Mouse (Mus musculus): ENCODE results near the gene Lrrc28. TPM values are rescaled to one million over a fixed set of nuclear protein-coding genes. Genes with fewer than 3 reads are reported as not detected.
A peak's percentile ranks its signal among the peaks of the same experiment; 100 is the strongest.

The Lrrc28 gene
- total RNA-seq, 2 experiments from 2014 or later: 15.8 to 17.7 TPM

DNA sequence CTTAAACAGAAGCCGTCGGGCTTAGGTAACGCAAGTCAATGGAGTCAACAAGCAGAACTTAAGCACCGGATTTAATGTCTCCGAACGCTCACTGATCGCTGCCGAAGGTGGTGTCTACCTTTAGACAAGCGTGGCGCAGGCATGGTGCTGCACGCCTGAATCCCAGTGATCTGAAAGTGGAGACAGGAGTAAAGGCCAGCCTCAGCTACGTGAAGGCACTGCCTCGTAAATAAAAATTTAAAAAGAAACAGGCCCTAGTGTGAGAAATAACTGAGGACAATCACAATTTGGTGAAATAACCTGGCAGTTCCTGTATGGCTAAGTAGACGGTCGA is 580 bp upstream of the Lrrc28 start:
- no peak for DNase-seq

DNA sequence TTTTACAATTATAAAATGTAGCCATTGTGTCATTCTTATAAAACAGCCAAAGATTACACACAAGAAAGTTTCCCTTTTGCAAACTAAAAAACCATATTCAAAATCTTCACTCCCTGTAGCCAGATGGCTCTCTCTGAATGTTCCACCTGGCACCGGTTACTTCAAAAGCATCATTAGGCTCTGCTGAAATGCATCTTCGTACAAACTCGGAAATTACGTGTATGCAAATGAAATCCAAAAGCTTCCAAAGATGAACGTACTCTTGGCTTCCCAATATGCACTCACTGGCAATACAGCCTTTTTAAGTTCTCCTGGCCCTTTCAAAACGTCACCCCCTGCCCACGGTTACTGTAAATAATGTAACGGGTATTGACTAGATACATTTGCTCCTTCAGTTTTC is 777 bp downstream of the Lrrc28 start:
- DNase-seq: no peak

DNA sequence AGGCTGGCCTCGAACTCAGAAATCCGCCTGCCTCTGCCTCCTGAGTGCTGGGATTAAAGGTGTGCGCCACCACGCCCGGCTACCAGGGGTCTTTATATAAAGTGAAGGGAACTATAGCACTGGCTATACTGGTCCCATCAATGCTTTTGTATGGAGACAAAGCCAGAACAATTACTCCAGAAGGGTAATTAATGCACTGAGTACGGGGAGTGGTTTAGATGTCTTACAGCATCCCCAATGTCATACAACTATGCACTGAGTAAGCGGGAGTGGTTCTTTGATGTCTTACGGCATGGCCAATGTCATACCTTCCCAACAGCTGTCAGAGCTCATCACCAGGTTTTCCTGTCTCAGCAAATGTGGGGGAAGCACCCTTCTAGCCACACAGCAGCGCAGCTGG is 2.1 kb downstream of the Lrrc28 start:
- no peak for DNase-seq

DNA sequence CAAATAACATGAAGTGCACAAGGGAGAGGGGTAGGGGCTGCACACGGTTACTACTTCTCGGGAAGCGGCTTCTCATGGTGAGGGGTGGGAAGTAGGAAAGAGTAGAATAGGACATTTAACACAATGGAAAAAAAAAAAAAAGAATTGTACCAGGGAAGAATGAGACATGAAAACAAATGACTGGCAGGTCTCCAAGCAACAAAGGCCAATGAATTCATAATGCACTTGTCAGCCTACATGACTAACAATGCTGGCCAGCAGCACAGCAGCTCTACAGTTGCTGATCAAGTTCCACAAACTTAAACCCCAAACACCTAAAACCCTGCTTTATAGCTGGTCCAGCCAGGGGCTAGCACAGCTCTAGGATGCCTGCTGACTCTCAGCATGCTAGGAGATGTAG is 6.1 kb downstream of the Lrrc28 start:
- no peak for DNase-seq

DNA sequence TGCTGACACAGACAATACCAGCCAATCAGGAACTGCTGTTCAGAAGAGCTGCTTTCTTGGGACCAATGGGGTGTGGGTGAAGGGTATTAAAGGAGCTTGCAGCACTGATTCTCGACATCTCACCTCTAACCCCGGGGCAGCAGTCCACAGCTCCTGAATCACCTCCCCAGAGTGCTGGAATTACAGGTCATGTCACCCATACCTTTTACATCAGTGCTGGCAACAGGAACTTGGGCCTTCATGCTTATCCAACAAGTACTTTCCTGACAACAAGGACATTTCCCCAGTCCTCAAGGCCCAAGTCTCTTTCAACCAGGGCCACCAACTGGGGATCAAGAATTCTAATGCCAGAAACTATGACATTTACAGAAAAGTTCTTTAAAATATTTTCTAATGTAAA is 8.9 kb downstream of the Lrrc28 start:
- no peak for DNase-seq

DNA sequence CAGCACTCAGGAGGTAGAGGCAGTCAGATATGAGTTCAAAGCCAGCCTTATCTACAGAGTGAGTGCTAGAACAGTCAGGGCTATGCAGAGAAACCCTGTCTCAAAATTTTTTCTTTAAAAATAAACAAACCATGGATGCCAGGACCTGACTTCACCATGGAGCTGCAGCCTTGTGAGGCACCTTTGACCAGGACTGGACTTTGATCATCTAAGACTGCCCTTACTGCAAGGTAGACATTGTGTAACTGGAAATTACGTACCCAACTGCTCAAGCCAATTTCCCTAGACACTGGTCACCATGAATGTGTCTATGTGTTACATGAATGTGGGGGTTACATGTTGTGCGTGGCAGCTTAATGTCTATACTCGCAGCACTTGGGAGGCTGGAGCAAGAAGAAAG is 10.9 kb downstream of the Lrrc28 start:
- no peak for DNase-seq

DNA sequence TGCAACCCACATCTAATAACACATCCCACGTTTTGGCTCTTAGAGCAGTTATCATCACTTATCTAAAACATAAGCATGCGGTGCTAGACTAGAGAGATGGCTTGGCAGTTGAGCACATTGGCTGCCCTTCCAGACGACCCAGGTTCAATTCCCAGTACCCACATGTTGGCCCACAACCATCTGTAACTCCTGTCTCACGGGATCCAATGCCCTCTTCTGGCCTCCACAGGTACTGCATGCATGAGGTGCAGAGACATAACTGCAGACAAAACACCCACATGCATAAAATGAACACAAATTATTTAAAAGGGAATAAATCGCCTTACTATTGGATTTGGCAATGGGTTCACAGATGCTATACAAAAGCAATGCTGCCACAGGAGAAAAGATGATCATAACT is 12.7 kb downstream of the Lrrc28 start:
- no peak for DNase-seq

DNA sequence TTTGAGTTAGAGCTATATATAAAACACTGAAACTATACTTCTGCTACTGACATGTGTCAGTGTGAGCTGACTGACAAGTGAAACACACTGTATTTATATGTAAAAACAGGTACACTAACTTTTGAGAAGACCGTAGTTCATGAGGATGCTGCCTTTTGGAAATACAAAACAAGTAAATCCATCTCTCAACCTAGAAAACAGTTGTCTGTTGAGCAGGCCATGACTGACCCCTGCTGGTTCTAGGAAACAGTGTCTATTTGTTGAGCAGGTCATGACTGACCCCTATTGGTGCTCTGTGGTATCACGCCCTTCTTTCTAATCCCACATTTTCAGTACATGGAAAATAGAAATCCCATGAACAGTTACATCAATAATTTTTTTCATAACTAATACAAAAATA is 14.3 kb downstream of the Lrrc28 start:
- peak; percentile 69 for DNase-seq

DNA sequence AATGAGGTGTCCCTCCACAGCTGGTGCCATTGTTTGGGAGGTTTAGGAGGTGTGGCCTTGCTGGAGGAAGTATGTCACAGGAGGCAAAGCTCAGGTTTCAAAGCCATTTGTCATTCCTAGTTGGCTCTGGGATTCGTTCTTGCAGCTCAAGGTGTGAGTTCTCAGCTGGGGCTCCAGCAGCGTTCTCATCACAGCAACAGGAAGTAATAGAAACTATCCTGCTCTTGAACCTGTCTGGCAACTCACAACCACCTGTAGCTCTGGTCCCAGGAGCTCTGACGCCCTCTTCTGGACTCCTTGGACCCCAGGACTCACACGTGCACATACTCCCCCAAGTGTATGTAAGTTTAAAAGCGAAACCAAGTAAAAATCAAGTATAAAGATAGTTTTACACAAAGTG is 15.4 kb downstream of the Lrrc28 start:
- DNase-seq: no peak

DNA sequence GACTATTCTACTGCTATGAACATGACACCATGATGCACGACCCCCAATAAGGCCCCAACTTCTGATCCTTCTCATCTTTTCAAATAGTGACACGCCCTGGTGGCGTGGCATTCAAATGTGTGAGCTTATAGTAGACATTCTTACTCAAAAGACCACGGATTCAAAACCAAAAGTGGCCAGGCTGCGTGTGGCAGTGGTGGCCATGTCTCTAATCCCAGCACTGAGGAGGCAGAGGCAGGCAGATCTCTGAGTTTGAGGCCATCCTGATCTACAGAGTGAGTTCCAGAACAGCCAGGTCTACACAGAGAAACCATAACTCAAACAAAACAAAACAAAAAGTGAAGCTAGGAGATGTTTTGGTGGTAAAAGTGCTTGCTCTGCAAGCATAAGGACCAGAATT is 18.4 kb downstream of the Lrrc28 start:
- DNase-seq: no peak

DNA sequence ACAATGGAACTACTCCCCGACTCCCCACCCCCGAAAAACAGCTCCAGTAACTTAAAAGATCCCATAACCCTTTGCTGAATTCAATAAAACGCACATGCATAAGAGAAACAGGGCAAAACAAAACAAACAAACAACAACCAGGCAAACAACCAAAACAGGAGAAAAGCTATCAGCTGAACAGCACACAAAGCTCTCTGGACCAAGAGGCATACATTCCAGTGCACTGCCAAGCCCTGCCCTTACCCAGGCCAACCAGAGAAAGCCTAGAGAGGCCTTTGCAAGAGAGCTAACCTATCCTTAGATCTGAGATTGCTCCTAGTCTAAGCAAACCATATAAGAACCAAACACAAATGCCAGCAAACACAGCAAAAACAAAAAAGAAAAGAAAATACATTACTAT is 22.9 kb downstream of the Lrrc28 start:
- no peak for DNase-seq

DNA sequence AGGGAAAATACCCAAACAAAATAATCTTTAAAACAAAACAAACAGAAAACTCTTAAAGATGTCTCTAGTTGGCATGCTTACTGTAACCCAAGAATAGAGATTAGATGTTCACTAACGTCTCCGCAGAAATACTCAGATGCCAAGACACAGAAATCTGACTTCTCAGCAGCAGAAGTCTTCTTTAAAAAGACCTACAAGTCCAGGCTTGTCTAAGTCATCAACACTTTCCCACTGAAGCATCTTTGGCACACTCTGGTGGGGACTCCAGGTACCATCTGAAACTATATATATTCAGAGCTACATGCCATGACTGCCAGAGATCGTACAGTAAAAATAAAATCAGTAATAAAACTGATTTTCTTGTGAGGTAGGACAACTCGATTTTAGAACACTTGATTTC is 25.2 kb downstream of the Lrrc28 start:
- DNase-seq: no peak

DNA sequence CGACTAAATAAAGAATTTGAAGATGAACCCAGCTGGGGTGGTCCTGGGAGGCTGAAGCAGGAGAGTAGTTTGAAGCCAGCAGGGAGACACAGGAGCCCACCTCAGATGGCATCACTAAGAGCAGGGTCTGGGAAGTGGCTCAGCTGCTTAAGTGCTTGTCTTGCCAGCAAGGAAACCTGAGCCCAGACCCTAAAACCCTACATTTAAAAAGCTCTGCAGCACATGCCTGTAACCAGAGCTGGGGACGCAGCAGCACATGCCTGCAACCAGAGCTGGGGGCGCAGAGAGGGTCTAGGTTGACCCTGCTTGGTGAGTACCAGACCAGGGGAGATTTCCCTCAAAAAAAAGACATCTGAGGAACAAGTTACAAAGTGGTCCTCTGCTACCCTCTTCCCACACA is 26.8 kb downstream of the Lrrc28 start:
- DNase-seq: no peak

DNA sequence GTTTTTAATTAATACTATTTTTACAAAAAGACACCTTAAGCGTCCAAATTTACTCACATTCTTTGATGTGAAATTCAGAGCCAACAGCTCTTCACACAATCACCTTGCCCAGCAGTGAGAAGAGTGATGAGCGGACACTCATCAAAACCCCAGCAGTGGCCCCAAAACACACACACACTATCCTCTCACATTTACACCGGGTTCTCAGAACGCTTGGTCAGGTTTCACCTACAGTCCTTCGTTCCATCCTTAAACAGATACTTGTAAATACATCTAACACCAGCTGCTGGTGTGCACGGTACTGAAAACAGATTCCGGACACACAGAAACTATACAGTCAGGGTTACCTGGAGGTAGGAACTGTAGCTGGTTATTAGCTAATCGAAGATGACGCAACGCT is 27.4 kb downstream of the Lrrc28 start:
- no peak for DNase-seq

DNA sequence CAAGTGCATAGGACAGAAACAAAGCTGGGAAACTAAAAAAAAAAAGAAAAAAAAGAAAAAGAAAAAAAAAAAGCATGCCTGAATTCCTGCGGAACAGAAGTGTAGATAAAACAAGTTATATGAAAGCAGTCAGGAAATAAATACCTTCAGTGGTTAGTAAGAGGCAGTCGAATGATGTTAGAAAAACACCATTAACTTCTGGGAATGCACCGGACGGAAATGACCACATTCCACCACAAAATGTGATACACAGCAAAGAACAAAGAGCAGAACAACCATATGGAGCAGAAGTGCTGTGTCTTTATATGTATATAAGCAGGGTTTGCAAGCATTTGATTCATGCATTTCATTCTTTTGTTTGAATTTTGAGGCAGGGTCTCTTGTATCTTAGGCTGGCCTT is 28.2 kb downstream of the Lrrc28 start:
- no peak for DNase-seq

DNA sequence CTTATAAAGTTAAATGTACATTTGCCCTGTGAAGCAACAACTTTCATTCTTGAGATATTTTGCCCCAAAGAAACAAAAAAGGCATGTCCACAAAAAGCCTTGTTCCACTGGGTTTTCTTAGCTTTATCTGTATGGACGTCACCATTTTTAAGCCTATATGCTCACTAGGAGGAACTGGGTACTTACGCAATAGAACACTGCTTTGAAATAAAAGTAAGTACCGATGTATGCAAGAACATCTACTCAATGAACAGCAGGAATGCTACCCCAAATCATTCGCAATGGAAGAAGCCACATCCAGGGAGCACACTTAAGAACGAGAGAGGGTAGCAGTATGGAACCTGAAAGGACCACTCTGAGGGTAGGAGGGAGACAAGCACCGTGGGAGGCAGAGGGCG is 30.6 kb downstream of the Lrrc28 start:
- DNase-seq: no peak

DNA sequence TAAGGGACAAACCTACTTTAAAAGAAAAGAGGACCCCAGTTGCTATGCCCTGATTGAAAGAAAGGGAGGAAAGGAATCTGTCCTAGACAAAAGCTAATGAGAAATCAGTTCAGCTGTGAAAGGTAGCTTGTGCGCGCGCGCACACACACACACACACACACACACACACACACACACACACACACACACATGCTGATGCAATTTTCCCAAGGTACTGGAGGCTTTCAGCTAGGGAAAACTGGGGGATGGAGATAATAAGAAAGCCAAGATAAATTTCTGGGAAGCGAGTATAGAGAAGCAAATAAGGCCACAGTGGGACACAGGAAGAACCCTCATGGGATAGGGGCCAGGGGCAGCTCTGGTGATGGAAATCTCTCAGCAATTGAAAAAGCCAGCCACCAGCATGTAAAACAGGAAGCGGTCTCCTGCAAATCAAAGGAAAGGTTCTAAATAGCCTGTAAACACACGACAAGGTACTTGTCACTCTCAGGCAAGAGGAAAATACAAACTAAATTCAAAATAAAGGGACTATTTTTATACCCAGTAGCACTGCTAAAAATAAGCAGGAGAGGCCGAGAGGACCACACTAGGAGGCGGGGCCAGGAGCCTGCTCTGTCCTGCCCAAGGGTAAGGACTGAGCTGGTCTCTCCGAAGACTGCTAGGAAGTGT is 31.1 kb downstream of the Lrrc28 start:
- DNase-seq: no peak

DNA sequence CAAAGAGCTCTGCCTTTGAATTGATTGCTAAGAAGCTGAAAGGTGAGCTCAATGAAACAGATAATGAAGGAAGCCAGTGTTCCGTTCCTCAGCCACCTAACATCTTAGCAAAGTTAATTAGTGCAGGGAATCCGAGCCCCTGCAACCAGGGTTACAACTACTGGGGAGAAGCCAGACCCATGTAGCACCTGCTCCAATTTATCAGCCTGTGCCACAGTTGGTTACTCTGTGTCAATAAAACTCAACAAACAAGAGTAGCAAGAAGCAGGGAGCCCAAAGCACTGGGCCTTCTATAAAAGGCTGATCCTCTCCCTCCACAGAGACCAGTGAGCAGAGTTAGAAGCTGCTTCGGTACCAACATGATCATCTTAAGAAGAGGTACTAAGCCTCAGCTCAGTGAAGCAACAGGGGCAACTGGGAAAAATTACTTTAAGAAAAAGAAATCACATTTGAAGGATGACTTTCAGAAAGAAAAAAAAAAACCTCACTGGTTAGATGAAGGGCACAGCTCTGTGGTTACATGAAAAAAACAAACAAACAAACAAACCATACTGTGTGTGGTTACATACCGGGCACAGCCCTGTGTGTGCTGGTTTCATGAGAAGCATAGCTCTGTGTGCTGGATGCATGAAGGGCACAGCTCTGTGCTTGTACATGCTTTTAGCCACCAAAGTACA is 36.6 kb downstream of the Lrrc28 start:
- no peak for DNase-seq

DNA sequence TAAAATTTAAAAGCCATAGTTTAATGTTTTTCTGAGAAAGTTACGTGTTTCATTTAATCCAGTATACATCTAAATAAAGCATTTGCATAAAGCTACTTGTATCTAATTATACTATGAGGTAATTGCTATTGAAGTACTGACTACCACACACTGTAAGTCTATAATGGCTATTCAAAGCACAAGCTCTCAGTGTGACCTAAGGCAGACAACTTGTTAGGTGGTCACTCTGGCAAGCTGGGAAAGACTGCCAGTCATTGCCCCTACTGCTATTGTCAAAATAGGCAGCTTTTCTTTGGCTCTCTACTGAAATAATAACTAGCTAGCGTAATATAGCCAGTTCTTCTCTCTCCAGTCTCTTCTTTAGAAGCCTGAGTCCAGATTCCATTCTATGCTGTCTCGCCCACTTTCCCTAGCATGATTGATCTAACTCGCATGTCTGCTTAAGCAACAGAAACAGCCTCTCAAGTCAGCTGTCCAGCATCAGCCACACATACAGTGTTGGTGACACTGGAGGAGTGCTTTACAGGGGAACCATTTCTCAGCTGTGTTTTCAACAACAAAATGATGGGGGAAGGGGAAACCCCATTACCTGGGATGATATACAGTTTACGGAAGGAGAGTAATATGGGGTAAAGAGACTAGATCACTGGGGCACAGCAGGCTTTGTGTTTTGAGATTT is 37.3 kb downstream of the Lrrc28 start:
- no peak for DNase-seq

DNA sequence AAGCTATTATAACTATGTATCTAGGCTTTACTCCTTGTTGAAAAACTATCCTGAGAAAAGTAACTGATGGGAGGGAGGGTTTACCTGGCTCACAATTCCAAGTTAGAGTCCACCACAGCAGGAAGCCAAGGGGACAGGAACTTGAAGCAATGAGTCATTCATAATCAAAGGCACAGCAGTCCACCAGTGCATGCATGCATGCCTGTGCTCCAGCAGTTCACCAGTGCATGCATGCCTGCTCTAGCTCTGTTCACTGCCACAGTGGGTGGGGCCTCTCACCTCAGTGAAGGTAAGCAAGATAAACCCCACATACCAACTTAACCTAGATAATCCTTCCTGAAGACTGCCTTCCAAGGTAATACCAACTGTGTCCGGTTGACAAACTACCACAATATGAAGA is 38.8 kb downstream of the Lrrc28 start:
- DNase-seq: no peak

DNA sequence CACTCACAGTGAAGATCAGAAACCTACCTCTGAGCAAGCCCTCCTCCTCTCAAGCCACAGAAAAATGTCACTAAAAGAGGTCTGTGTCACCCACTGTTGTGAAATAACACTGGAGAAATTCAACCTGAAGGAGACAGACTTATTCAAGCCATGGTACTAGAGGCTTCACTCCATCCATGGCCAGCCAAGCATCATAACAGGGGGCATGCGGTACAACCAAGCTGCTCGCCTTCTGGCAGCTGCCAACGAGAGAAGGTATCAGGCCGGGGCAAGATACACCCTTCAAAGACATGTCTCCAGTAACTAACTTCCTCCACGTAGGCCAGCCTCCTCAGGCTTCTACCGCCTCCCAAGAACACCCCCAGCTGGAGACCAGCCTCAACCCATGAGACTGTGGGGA is 40.0 kb downstream of the Lrrc28 start:
- no peak for DNase-seq

DNA sequence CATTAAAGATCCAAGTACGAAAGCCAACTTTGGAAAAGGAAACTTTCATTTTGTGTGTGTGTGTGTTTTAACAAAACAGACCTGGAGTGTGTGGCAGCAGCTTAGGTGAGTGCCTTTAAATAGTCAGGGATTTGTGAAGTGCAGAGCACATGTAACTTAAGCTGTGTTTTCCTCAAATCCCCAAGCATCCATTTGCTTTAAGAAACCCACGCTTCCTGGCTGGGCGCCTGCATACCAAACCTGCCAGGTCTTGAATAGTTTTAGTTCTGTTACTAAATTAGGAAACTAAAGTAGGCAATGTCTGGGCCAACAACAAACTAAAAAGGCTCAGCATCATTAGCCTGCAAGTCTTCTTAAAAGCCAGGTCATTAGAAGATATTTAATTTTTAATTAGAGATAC is 47.0 kb downstream of the Lrrc28 start:
- DNase-seq: peak; percentile 78

DNA sequence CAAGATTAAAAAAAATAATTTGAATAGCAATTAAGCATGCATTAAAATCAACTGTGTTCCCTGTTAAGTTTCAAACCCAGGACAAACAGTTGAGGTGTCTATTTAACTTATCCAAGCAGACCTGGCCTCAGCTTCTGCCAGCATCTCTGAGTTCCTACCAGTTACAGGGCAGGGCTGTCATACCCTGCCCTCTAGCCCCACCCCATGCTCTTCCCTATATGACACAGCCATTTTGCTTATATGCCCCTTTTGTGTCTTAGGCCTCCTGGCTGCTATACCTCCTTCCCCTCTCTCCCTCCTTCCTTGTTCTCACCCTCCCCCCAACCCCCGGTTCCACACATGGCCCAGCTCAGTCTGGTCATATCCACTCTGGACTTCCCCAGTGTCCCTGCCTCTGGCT is 48.1 kb downstream of the Lrrc28 start:
- DNase-seq: no peak

DNA sequence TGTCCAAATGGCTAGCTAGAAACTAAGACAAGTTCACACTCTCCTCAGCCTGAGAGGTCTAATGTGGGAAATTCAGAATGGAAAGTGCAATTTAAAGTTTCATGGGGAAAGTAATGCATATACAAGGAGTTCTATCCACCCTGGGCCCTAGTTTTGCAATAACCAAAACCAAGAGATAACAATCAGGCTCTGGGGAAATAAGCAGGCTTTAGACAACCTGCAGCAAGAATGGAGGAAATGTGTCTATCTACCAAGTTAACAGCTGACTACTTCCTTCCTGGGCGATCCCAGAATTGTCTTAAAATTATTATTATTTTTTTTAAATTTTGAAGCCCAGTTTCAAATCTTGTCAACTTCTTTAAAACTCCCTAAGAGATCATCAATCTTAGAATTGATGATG is 48.7 kb downstream of the Lrrc28 start:
- DNase-seq: no peak
